Mouse (Mus musculus): Measurements from ENCODE around the gene Hao1. TPM values are rescaled to one million over a fixed set of nuclear protein-coding genes. Genes with fewer than 3 reads are reported as not detected.

Gene Hao1
- 0.19 TPM in 1 of 2 replicates, not detected in the other for polyA plus RNA-seq (2016; fragmentation: Nextera tagmentation; extraction: Ambion mirVana)

- Histone ChIP-seq H3K27ac (ENCODE audit: poor library complexity, severe bottlenecking) (no peak within 1 kb of the TSS), H3K36me3 (no peaks in the 10 kb centered on the region), H3K4me3 (no peak within 1 kb of the TSS), H3K9ac (no peak within 1 kb of the TSS), H3K27me3 (replicated peaks) (no peaks in the 10 kb centered on the region), H3K4me2 (no peak within 1 kb of the TSS), H3K4me1 (replicated peaks) (no peaks in the 10 kb centered on the region), H3K9me3 (replicated peaks) (no peaks in the 10 kb centered on the region)
- no peak for ATAC-seq (ENCODE audit: insufficient number of reproducible peaks, low FRiP score)
- 78% methylated on average over 8 of the region's 8 CpGs for WGBS
These were observed at the start of gene Hao1 for GRCm38 (mm10) chr2:134554221-134554727. Hao1 (minus strand) TSS chr2:134554368.

GRCm38 (mm10) chr2:134591081-134591694, 37.0 kb upstream of the Hao1 start:
- no peak overlapping the region for H3K4me2 ChIP-seq
- no peaks in the 10 kb centered on the region for H3K4me1 ChIP-seq (replicated peaks)
- H3K9ac ChIP-seq, result no peak overlapping the region
- WGBS, result 88% methylated on average over 6 of the region's 6 CpGs
- H3K27ac ChIP-seq (ENCODE audit: poor library complexity, severe bottlenecking), result no peak overlapping the region
- ATAC-seq (ENCODE audit: insufficient number of reproducible peaks, low FRiP score), result no peak
- peaks cover 8% of the 10 kb centered on the region for H3K36me3 ChIP-seq
- 0 out of 2 replicates have a peak, but pooled peaks cover 6% of the 10 kb centered on the region for H3K9me3 ChIP-seq (replicated peaks)
- H3K4me3 ChIP-seq, result no peak overlapping the region
- no peaks in the 10 kb centered on the region for H3K27me3 ChIP-seq (replicated peaks)

- 40% methylated on average over 4 of the region's 4 CpGs for WGBS
- Histone ChIP-seq H3K4me1 (replicated peaks) (no peaks in the 10 kb centered on the region), H3K27me3 (replicated peaks) (no peaks in the 10 kb centered on the region), H3K4me3 (no peak overlapping the region), H3K27ac (ENCODE audit: poor library complexity, severe bottlenecking) (no peak overlapping the region), H3K36me3 (no peaks in the 10 kb centered on the region), H3K4me2 (no peak overlapping the region), H3K9me3 (replicated peaks) (0 out of 2 replicates have a peak, but pooled peaks cover 4% of the 10 kb centered on the region), H3K9ac (no peak overlapping the region)
- no peak for ATAC-seq (ENCODE audit: insufficient number of reproducible peaks, low FRiP score)
These were observed 31.1 kb upstream of the Hao1 start for GRCm38 (mm10) chr2:134585243-134585642.

- peaks cover 18% of the 10 kb centered on the region; the same call in 1 of the 2 replicates for H3K9me3 ChIP-seq (replicated peaks)
- H3K27me3 ChIP-seq (replicated peaks), result no peaks in the 10 kb centered on the region
- no peak overlapping the region for H3K27ac ChIP-seq (ENCODE audit: poor library complexity, severe bottlenecking)
- no peak overlapping the region for H3K4me3 ChIP-seq
- no peak overlapping the region for H3K4me2 ChIP-seq
- H3K9ac ChIP-seq, result no peak overlapping the region
- no peak for ATAC-seq (ENCODE audit: insufficient number of reproducible peaks, low FRiP score)
- no peaks in the 10 kb centered on the region for H3K4me1 ChIP-seq (replicated peaks)
- no peaks in the 10 kb centered on the region for H3K36me3 ChIP-seq
- WGBS, result 76% methylated on average over 3 of the region's 3 CpGs
These were observed 5.3 kb upstream of the Hao1 start for GRCm38 (mm10) chr2:134559422-134559821.

- Histone ChIP-seq H3K36me3 (no peaks in the 10 kb centered on the region), H3K9me3 (replicated peaks) (no peaks in the 10 kb centered on the region), H3K27ac (ENCODE audit: poor library complexity, severe bottlenecking) (no peak overlapping the region), H3K4me1 (replicated peaks) (no peaks in the 10 kb centered on the region), H3K9ac (no peak overlapping the region), H3K27me3 (replicated peaks) (no peaks in the 10 kb centered on the region), H3K4me3 (no peak overlapping the region), H3K4me2 (no peak overlapping the region)
- ATAC-seq (ENCODE audit: insufficient number of reproducible peaks, low FRiP score), result no peak
These were observed 1.8 kb downstream of the Hao1 start for GRCm38 (mm10) chr2:134552358-134552757.

DNA sequence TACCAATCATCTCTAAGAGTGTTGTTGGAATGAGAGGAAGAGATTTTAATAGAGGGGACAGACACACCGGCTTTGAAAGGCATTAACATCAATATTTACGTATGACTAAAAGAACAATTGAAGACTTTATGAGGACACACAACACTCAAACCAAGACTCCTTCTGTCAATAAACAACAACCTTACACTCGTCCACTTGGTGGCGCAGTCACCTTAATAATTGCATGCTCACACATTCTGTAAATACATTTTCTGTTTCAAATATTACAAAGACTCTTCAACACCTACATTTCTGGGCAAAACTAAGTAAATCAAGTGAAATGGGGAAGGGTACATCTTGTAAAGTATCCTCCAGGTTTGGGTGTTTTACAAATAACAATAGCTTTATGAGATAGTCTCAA, 4.4 kb downstream of the Hao1 start:
- Histone ChIP-seq H3K4me1 (replicated peaks) (no peaks in the 10 kb centered on the region), H3K36me3 (no peaks in the 10 kb centered on the region), H3K27me3 (replicated peaks) (no peaks in the 10 kb centered on the region), H3K9me3 (replicated peaks) (no peaks in the 10 kb centered on the region), H3K9ac (no peak overlapping the region), H3K4me3 (no peak overlapping the region), H3K27ac (ENCODE audit: poor library complexity, severe bottlenecking) (no peak overlapping the region), H3K4me2 (no peak overlapping the region)
- no peak for ATAC-seq (ENCODE audit: insufficient number of reproducible peaks, low FRiP score)
- 11% methylated on average over 4 of the region's 4 CpGs for WGBS

DNA sequence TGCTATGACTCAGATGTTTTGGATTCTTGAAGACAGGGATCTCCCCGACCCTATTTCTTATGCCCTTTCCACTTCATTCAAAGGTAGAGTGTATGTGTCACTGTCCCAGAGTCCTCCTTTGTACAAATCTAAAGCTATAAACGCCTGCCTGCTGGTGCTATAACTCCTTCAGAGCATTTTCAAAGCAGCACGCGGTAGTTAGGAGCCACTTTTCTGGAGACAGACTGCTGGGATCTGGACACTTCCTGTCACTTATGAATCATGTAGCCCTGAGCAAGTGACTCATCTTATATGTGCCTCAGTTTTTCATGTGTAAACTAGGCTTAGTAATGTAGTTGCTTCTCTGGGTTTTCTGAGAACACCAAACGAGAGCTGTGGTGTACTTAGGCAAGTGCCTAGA, 9.1 kb downstream of the Hao1 start:
- 74% methylated on average over 5 of the region's 5 CpGs for WGBS
- Histone ChIP-seq H3K9ac (no peak overlapping the region), H3K4me2 (no peak overlapping the region), H3K27me3 (replicated peaks) (no peaks in the 10 kb centered on the region), H3K9me3 (replicated peaks) (no peaks in the 10 kb centered on the region), H3K27ac (ENCODE audit: poor library complexity, severe bottlenecking) (no peak overlapping the region), H3K4me3 (no peak overlapping the region), H3K4me1 (replicated peaks) (no peaks in the 10 kb centered on the region), H3K36me3 (no peaks in the 10 kb centered on the region)
- ATAC-seq (ENCODE audit: insufficient number of reproducible peaks, low FRiP score), result no peak

- no peaks in the 10 kb centered on the region for H3K9me3 ChIP-seq (replicated peaks)
- H3K9ac ChIP-seq, result no peak overlapping the region
- H3K27me3 ChIP-seq (replicated peaks), result no peaks in the 10 kb centered on the region
- H3K27ac ChIP-seq (ENCODE audit: poor library complexity, severe bottlenecking), result no peak overlapping the region
- 80% methylated on average over 8 of the region's 8 CpGs for WGBS
- no peak for ATAC-seq (ENCODE audit: insufficient number of reproducible peaks, low FRiP score)
- no peak overlapping the region for H3K4me2 ChIP-seq
- H3K36me3 ChIP-seq, result no peaks in the 10 kb centered on the region
- H3K4me1 ChIP-seq (replicated peaks), result no peaks in the 10 kb centered on the region
- no peak overlapping the region for H3K4me3 ChIP-seq
These were observed 9.7 kb downstream of the Hao1 start for GRCm38 (mm10) chr2:134544321-134545065.

GRCm38 (mm10) chr2:134543501-134543900, 10.7 kb downstream of the Hao1 start:
- H3K27me3 ChIP-seq (replicated peaks), result no peaks in the 10 kb centered on the region

GRCm38 (mm10) chr2:134541019-134541418, 13.1 kb downstream of the Hao1 start:
- Histone ChIP-seq H3K27ac (ENCODE audit: poor library complexity, severe bottlenecking) (no peak overlapping the region), H3K9ac (no peak overlapping the region), H3K27me3 (replicated peaks) (no peaks in the 10 kb centered on the region), H3K4me2 (no peak overlapping the region), H3K36me3 (no peaks in the 10 kb centered on the region), H3K9me3 (replicated peaks) (no peaks in the 10 kb centered on the region), H3K4me3 (no peak overlapping the region), H3K4me1 (replicated peaks) (no peaks in the 10 kb centered on the region)
- ATAC-seq (ENCODE audit: insufficient number of reproducible peaks, low FRiP score), result no peak
- 68% methylated on average over 5 of the region's 5 CpGs for WGBS

More at GRCm38 (mm10) chr2:134543501-134543900, 10.7 kb downstream of the Hao1 start:
- Histone ChIP-seq H3K9me3 (replicated peaks) (no peaks in the 10 kb centered on the region), H3K4me1 (replicated peaks) (no peaks in the 10 kb centered on the region), H3K36me3 (no peaks in the 10 kb centered on the region), H3K4me2 (no peak overlapping the region), H3K27ac (ENCODE audit: poor library complexity, severe bottlenecking) (no peak overlapping the region), H3K4me3 (no peak overlapping the region), H3K9ac (no peak overlapping the region)
- ATAC-seq (ENCODE audit: insufficient number of reproducible peaks, low FRiP score), result no peak
- WGBS, result 43% methylated on average over 2 of the region's 2 CpGs

GRCm38 (mm10) chr2:134538451-134538850, 15.7 kb downstream of the Hao1 start:
- ATAC-seq (ENCODE audit: insufficient number of reproducible peaks, low FRiP score), result no peak
- H3K36me3 ChIP-seq, result no peaks in the 10 kb centered on the region
- 55% methylated on average over 4 of the region's 4 CpGs for WGBS

More at GRCm38 (mm10) chr2:134538451-134538850, 15.7 kb downstream of the Hao1 start:
- H3K27ac ChIP-seq (ENCODE audit: poor library complexity, severe bottlenecking), result no peak overlapping the region
- no peak overlapping the region for H3K4me2 ChIP-seq
- H3K9ac ChIP-seq, result no peak overlapping the region
- H3K4me3 ChIP-seq, result no peak overlapping the region
- H3K27me3 ChIP-seq (replicated peaks), result no peaks in the 10 kb centered on the region
- no peaks in the 10 kb centered on the region for H3K9me3 ChIP-seq (replicated peaks)
- no peaks in the 10 kb centered on the region for H3K4me1 ChIP-seq (replicated peaks)
